Mouse (Mus musculus): ENCODE results near the gene Eya3. TPM values are rescaled to one million over a fixed set of nuclear protein-coding genes. Genes with fewer than 3 reads are reported as not detected.
A peak's percentile ranks its signal among the peaks of the same experiment; 100 is the strongest.
"Not testable (repeated sequence)": the region's sequence is repeated elsewhere in the genome, so short reads cannot be mapped to it uniquely, and the experiment has no call there.

Eya3 gene
- total RNA-seq, 2 experiments from 2014 or later: 11.1 to 11.5 TPM

- no peak for DNase-seq
Observed at GRCm38 (mm10) chr4:132647439-132647838, 8.7 kb downstream of the Eya3 start.

GRCm38 (mm10) chr4:132649271-132649999 is 10.6 kb downstream of the Eya3 start:
- DNase-seq: no peak

- peak; percentile 46 for DNase-seq
Observed at GRCm38 (mm10) chr4:132652842-132653241, 14.1 kb downstream of the Eya3 start.

- no peak for DNase-seq
Observed at GRCm38 (mm10) chr4:132653799-132654198, 15.0 kb downstream of the Eya3 start.

GRCm38 (mm10) chr4:132655290-132655689 is 16.5 kb downstream of the Eya3 start:
- no peak for DNase-seq

GRCm38 (mm10) chr4:132659106-132659505 is 20.3 kb downstream of the Eya3 start:
- no peak for DNase-seq

- no peak for DNase-seq
Observed at GRCm38 (mm10) chr4:132672697-132673096, 33.9 kb downstream of the Eya3 start.

GRCm38 (mm10) chr4:132676771-132677539 is 38.2 kb downstream of the Eya3 start:
- DNase-seq: no peak

GRCm38 (mm10) chr4:132689634-132690033 is 50.8 kb downstream of the Eya3 start:
- no peak for DNase-seq

- no peak for DNase-seq
Observed at GRCm38 (mm10) chr4:132693366-132693765, 54.6 kb downstream of the Eya3 start.

- no peak for DNase-seq
Observed at GRCm38 (mm10) chr4:132702076-132702475, 63.3 kb downstream of the Eya3 start.

- no peak for DNase-seq
Observed at GRCm38 (mm10) chr4:132706885-132707284, 68.1 kb downstream of the Eya3 start.

- DNase-seq: no peak
Observed at GRCm38 (mm10) chr4:132713181-132713580, 74.4 kb downstream of the Eya3 start.

GRCm38 (mm10) chr4:132718251-132718650 is 79.5 kb downstream of the Eya3 start:
- DNase-seq: no peak

- DNase-seq: no peak
Observed at GRCm38 (mm10) chr4:132728233-132728632, 89.4 kb downstream of the Eya3 start.

GRCm38 (mm10) chr4:132731616-132732015 is 92.8 kb downstream of the Eya3 start:
- no peak for DNase-seq

GRCm38 (mm10) chr4:132732148-132732684 is 93.4 kb downstream of the Eya3 start, which contains the start of gene Xkr8:
Gene Xkr8 (minus strand): TSS chr4:132732546.
- peak; percentile 89 for DNase-seq

GRCm38 (mm10) chr4:132733071-132733770 is 94.4 kb downstream of the Eya3 start:
- DNase-seq: no peak

GRCm38 (mm10) chr4:132734766-132735165 is 96.0 kb downstream of the Eya3 start:
- DNase-seq: no peak

GRCm38 (mm10) chr4:132735389-132735788 is 96.6 kb downstream of the Eya3 start:
- no peak for DNase-seq

GRCm38 (mm10) chr4:132735894-132736293 is 97.1 kb downstream of the Eya3 start:
- DNase-seq: no peak

GRCm38 (mm10) chr4:132737154-132737553 is 98.4 kb downstream of the Eya3 start:
- not testable (repeated sequence) for DNase-seq

- no peak for DNase-seq
Observed at GRCm38 (mm10) chr4:132741491-132741890, 102.7 kb downstream of the Eya3 start.
